Mouse (Mus musculus) embryonic facial prominence, embryonic 13.5 days (tissue): Measurements from ENCODE around the gene Cdk2ap2. TPM values are rescaled to one million over a fixed set of nuclear protein-coding genes. Genes with fewer than 3 reads are reported as not detected.

Experiments
- ATAC-seq: fragments of 200-750 bp; cut with Nextera tagmentation; 2 replicates; pipeline ENCODE4 v1.8.0; 2017; ENCODE audit warnings: low read depth; ENCODE audit not compliant: insufficient number of reproducible peaks, insufficient read depth, low FRiP score, low TSS enrichment
- H3K27ac ChIP-seq: fragments of 300-500 bp; sonication (generic); 2 replicates; pipeline ENCODE4 v1.5.1; 2015; ENCODE audit warnings: moderate library complexity, mild to moderate bottlenecking, inconsistent platforms
- H3K27me3 ChIP-seq: fragments of 300-500 bp; sonication (generic); 2 replicates; pipeline ENCODE4 v1.6.1; 2015; ENCODE audit warnings: mild to moderate bottlenecking, inconsistent platforms
- H3K36me3 ChIP-seq: fragments of 300-500 bp; sonication (generic); 2 replicates; pipeline ENCODE4 v1.6.1; 2015; ENCODE audit warnings: mild to moderate bottlenecking, inconsistent platforms
- H3K4me1 ChIP-seq: fragments of 300-500 bp; sonication (generic); 2 replicates; pipeline ENCODE4 v1.6.1; 2015; ENCODE audit warnings: inconsistent platforms
- H3K4me2 ChIP-seq: fragments of 300-500 bp; sonication (generic); 2 replicates; pipeline ENCODE4 v1.6.1; 2015; ENCODE audit warnings: moderate library complexity, mild to moderate bottlenecking, inconsistent platforms
- H3K4me3 ChIP-seq: fragments of 300-500 bp; sonication (generic); 2 replicates; pipeline ENCODE4 v1.5.1; 2015; ENCODE audit warnings: mild to moderate bottlenecking, inconsistent platforms
- H3K9ac ChIP-seq: fragments of 300-500 bp; sonication (generic); 2 replicates; pipeline ENCODE4 v1.6.1; 2015; ENCODE audit warnings: mild to moderate bottlenecking, inconsistent platforms
- H3K9me3 ChIP-seq: fragments of 300-500 bp; sonication (generic); 2 replicates; pipeline ENCODE4 v1.6.1; 2016; ENCODE audit warnings: inconsistent platforms
- WGBS: fragments of 180-500 bp; shearing (Covaris S2); methylation state at CpG from one replicate; pipeline ENCODE4 v1.1.7; 2015; ENCODE audit warnings: mixed read lengths; 5-methylcytosine and 5-hydroxymethylcytosine counted together
- polyA plus RNA-seq: library from polyadenylated mRNA; unstranded; fragments of >200 nt; fragmentation: Nextera tagmentation; extraction: Ambion mirVana; gene quantifications from 2 replicates; pipeline ENCODE4 v1.2.1, GENCODE M21; 2015

Gene Cdk2ap2
- polyA plus RNA-seq, 1 experiment from 2014 or later: 62.3 TPM

DNA sequence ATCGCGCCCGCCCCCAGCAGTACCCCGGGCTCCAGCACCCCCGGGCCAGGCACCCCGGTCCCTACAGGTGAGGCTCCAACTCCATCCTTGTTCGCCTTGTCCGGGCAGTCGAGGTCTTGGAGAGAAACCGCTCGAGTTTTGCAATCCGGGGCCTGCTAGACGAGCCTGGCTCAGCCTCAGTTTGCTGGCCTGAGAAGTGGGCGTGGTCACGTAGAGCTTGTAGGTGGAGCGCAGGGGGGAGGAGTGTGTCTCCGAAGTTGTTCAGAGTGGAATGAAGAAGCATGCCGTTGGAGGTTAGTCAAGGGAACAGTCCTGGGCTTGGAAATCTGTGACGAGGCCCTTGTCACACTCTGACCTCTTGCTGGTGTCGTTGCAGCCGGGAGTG lies 451 bp downstream of the Cdk2ap2 start:
- WGBS: 1% methylated on average over 21 of the region's 21 CpGs
- Histone ChIP-seq H3K27ac (peak overlapping the region; percentile 76), H3K4me2 (peak overlapping the region; percentile 81), H3K4me1 (peaks cover 50% of the 10 kb centered on the region), H3K9ac (peak overlapping the region; percentile 57), H3K4me3 (peak overlapping the region; percentile 64), H3K9me3 (no peaks in the 10 kb centered on the region), H3K36me3 (no peaks in the 10 kb centered on the region), H3K27me3 (peaks cover 36% of the 10 kb centered on the region)
- peak; percentile 12 for ATAC-seq

DNA sequence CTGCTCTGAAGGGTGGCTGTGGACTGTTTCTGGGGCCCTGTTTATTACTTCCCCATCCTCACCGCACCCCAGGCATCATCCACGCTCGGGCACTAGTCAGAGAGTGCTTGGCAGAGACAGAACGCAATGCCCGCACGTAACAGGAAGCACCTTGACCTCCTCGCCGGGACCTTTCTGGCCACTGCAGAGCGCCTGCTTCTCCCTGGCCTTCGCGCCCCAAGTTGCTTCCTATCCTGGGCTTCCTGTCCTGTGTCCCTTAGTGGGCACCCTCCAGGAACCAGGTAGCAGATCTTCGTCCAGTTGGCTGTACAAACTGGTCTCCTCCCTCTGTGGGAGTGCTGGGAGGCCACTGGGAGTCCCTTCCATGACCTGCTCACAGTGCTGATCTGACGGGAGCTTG lies 1.4 kb downstream of the Cdk2ap2 start:
- no peak for ATAC-seq
- Histone ChIP-seq H3K4me1 (peaks cover 50% of the 10 kb centered on the region), H3K4me3 (no peak overlapping the region), H3K27ac (no peak overlapping the region), H3K9ac (peak overlapping the region; percentile 16; the same call in 1 of the 2 replicates), H3K36me3 (no peaks in the 10 kb centered on the region), H3K27me3 (peaks cover 44% of the 10 kb centered on the region), H3K9me3 (no peaks in the 10 kb centered on the region), H3K4me2 (peak overlapping the region; percentile 81; the same call in 1 of the 2 replicates)
- 89% methylated on average over 13 of the region's 13 CpGs for WGBS

DNA sequence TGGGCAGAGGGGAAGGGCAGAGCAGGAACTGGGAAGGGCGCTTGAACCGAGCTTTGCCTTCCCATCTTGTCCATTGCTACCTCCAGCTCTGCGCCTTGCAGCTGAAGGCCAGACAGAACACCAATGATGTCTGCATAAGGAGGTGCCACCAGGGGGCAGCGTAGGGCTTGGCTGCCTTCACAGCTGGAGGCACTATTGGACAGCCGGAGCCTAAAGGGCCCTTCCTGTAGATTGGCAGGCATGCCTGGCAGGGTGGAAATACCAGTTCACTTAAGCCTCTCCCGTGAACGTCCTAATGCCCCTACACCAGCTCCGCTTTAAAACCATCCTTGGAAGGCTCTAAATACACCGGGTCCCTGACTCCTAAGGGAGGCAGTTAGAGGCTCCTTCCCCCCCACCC lies 2.1 kb downstream of the Cdk2ap2 start:
- H3K4me3 ChIP-seq: peak overlapping the region; percentile 51; the same call in 1 of the 2 replicates
- peaks cover 50% of the 10 kb centered on the region for H3K4me1 ChIP-seq
- peak overlapping the region; percentile 93 for H3K4me2 ChIP-seq
- no peak overlapping the region for H3K9ac ChIP-seq
- H3K36me3 ChIP-seq: no peaks in the 10 kb centered on the region
- peaks cover 44% of the 10 kb centered on the region for H3K27me3 ChIP-seq
- no peak overlapping the region for H3K27ac ChIP-seq
- no peaks in the 10 kb centered on the region for H3K9me3 ChIP-seq
- no peak for ATAC-seq
- 7% methylated on average over 9 of the region's 9 CpGs for WGBS

DNA sequence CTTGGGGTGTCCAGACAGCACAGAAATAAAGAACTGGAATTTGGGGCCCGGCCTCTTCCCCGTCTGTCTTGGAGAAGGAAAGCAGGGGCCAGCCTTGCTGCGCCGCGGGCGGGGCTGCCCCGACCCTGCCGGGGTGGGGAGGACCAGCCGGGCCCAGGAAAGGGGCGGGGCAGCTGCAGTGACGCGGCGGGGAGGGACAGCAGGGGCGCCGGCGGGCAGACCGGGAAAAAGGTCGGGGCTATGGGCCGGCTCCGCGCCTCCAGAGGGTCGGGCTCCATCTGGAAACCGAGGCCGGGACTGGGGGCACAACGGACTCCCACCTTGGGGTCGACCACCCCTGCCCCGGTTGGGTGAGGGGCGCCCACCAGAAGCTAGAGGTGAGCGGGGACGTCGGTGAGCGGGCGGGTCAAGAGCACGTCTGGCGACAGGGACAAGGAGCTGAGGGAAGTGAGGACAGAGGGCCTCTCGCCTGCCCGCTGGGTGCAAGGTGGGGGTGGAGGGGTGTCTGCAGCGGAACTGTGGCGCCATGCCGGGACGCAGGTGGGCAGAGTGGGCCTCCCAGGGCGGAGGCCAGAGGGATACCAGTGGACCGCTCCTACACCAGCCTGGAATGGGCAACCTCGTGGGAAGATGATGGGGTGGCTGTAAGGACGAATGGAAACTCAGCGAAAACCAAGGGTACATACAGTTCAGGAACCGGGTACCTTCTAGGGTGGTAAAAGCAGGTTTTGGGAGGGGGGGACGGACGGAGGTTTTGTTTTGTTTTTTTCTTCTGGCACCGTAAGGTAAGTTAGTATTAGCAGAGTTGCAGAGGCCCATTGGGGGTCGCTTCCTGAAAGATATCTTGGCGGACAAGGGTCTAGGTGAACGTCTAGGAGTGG lies 3.1 kb downstream of the Cdk2ap2 start, which contains the start of gene Pitpnm1:
Gene Pitpnm1 (plus strand): TSS at position 162 of the 881 bp plus-strand sequence.
- WGBS: under 1% methylated on average over 52 of the region's 53 CpGs
- no peak for ATAC-seq

GRCm38 (mm10) chr19:4100718-4101261 lies 3.8 kb downstream of the Cdk2ap2 start:
- Histone ChIP-seq H3K4me1 (peaks cover 50% of the 10 kb centered on the region), H3K9me3 (no peaks in the 10 kb centered on the region), H3K27ac (no peak overlapping the region), H3K27me3 (peaks cover 44% of the 10 kb centered on the region), H3K36me3 (no peaks in the 10 kb centered on the region), H3K4me2 (peak overlapping the region; percentile 93), H3K4me3 (peak overlapping the region; percentile 51), H3K9ac (peak overlapping the region; percentile 72)
- under 1% methylated on average over 52 of the region's 52 CpGs for WGBS
- ATAC-seq: no peak

More for the DNA sequence above, 3.1 kb downstream of the Cdk2ap2 start, which contains the start of gene Pitpnm1:
- Histone ChIP-seq H3K4me1 (peaks cover 50% of the 10 kb centered on the region), H3K4me3 (peak within 1 kb of the TSS; percentile 51), H3K36me3 (no peaks in the 10 kb centered on the region), H3K27me3 (peaks cover 44% of the 10 kb centered on the region), H3K4me2 (peak within 1 kb of the TSS; percentile 93), H3K9me3 (no peaks in the 10 kb centered on the region), H3K27ac (no peak within 1 kb of the TSS), H3K9ac (peak within 1 kb of the TSS; percentile 72)

DNA sequence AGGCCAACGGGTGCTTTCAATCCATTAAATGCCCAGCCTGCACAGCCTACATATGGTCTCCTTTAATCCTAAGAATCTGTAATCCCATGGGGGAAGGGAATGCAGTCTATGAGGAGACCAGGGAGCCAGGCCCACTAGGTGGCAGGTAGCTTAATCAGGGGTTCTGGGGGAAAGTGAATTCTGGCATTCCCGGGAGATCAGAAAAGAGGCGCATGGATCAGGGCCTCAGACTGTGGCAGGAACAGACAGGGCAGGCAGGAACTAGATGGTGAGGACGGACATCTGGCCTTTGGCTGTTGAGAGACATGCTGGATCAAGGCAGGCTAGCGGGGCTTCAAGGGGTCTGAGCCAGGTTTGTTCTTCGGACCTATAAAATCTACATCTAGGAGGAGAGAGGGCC lies 4.5 kb downstream of the Cdk2ap2 start:
- Histone ChIP-seq H3K4me3 (peak overlapping the region; percentile 51), H3K27ac (no peak overlapping the region), H3K9me3 (no peaks in the 10 kb centered on the region), H3K9ac (peak overlapping the region; percentile 72; the same call in 1 of the 2 replicates), H3K4me1 (peaks cover 44% of the 10 kb centered on the region), H3K27me3 (peaks cover 44% of the 10 kb centered on the region), H3K36me3 (no peaks in the 10 kb centered on the region), H3K4me2 (peak overlapping the region; percentile 93)
- 55% methylated on average over 6 of the region's 6 CpGs for WGBS
- no peak for ATAC-seq

GRCm38 (mm10) chr19:4102049-4102448 lies 5.1 kb downstream of the Cdk2ap2 start:
- H3K4me3 ChIP-seq: no peak overlapping the region
- H3K27ac ChIP-seq: no peak overlapping the region
- peaks cover 44% of the 10 kb centered on the region for H3K27me3 ChIP-seq
- H3K4me2 ChIP-seq: no peak overlapping the region
- no peaks in the 10 kb centered on the region for H3K36me3 ChIP-seq
- no peak for ATAC-seq
- no peaks in the 10 kb centered on the region for H3K9me3 ChIP-seq
- peaks cover 42% of the 10 kb centered on the region for H3K4me1 ChIP-seq
- no peak overlapping the region for H3K9ac ChIP-seq
- WGBS: 80% methylated on average over 2 of the region's 2 CpGs

DNA sequence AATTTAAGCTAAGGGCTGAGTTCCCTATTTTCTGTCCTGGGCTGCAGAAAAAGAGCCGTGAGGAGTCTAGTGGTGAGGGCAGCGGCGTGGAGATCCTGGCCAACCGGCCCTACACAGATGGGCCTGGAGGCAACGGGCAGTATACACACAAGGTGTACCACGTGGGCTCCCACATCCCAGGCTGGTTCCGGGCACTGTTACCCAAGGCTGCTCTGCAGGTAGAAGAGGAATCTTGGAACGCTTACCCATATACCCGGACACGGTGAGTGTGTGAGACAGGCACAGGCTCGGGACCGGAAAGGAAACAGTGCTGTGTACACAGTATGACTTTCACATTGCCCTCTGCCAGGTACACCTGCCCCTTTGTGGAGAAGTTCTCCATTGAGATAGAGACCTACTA lies 5.6 kb downstream of the Cdk2ap2 start:
- ATAC-seq: no peak
- Histone ChIP-seq H3K4me2 (no peak overlapping the region), H3K9ac (no peak overlapping the region), H3K9me3 (no peaks in the 10 kb centered on the region), H3K4me3 (no peak overlapping the region), H3K4me1 (peaks cover 38% of the 10 kb centered on the region), H3K27ac (no peak overlapping the region), H3K27me3 (peaks cover 44% of the 10 kb centered on the region), H3K36me3 (no peaks in the 10 kb centered on the region)
- 93% methylated on average over 12 of the region's 12 CpGs for WGBS

- no peaks in the 10 kb centered on the region for H3K9me3 ChIP-seq
- H3K4me3 ChIP-seq: no peak overlapping the region
- H3K4me1 ChIP-seq: peaks cover 33% of the 10 kb centered on the region
- no peak overlapping the region for H3K9ac ChIP-seq
- H3K4me2 ChIP-seq: no peak overlapping the region
- WGBS: 91% methylated on average over 18 of the region's 18 CpGs
- no peak overlapping the region for H3K27ac ChIP-seq
- no peak for ATAC-seq
- H3K36me3 ChIP-seq: no peaks in the 10 kb centered on the region
- H3K27me3 ChIP-seq: peaks cover 44% of the 10 kb centered on the region
Observed at GRCm38 (mm10) chr19:4103294-4103693, 6.3 kb downstream of the Cdk2ap2 start.

GRCm38 (mm10) chr19:4103792-4104191 lies 6.8 kb downstream of the Cdk2ap2 start:
- no peak overlapping the region for H3K4me2 ChIP-seq
- peaks cover 44% of the 10 kb centered on the region for H3K27me3 ChIP-seq
- peaks cover 28% of the 10 kb centered on the region for H3K4me1 ChIP-seq
- H3K36me3 ChIP-seq: no peaks in the 10 kb centered on the region
- H3K9me3 ChIP-seq: no peaks in the 10 kb centered on the region
- no peak for ATAC-seq
- H3K9ac ChIP-seq: no peak overlapping the region
- no peak overlapping the region for H3K4me3 ChIP-seq
- WGBS: 75% methylated on average over 3 of the region's 3 CpGs
- H3K27ac ChIP-seq: no peak overlapping the region

GRCm38 (mm10) chr19:4104675-4105194 lies 7.8 kb downstream of the Cdk2ap2 start:
- H3K27ac ChIP-seq: no peak overlapping the region
- H3K4me2 ChIP-seq: no peak overlapping the region
- WGBS: 91% methylated on average over 16 of the region's 16 CpGs
- no peaks in the 10 kb centered on the region for H3K9me3 ChIP-seq
- ATAC-seq: no peak
- H3K9ac ChIP-seq: no peak overlapping the region
- peaks cover 35% of the 10 kb centered on the region for H3K27me3 ChIP-seq
- H3K4me1 ChIP-seq: peaks cover 19% of the 10 kb centered on the region
- H3K4me3 ChIP-seq: no peak overlapping the region
- H3K36me3 ChIP-seq: no peaks in the 10 kb centered on the region
